Mouse (Mus musculus) liver, embryonic 14.5 days (tissue): ENCODE measurements at regions not wholly inside any gene's neighbourhood (a gene's known extent, or its start where the extent isn't known, plus 50 kb on each side); places are given as distances from the start of the nearest gene placed in this dataset.

ENCODE experiments used
- ATAC-seq: fragments of 200-750 bp; cut with Nextera tagmentation; 2 replicates; pipeline ENCODE4 v1.8.0; 2017; ENCODE audit warnings: moderate number of reproducible peaks, mild to moderate bottlenecking, moderate library complexity; ENCODE audit not compliant: insufficient read depth
- DNase-seq, 3 experiments: peaks; one replicate each; pipeline ENCODE4 v3.0.0-alpha.2; 2012 to 2013; ENCODE audit warnings: low read depth in 3 of 3, low spot score in 3 of 3
- H3K27ac ChIP-seq: fragments of 300-500 bp; sonication (generic); 2 replicates; pipeline ENCODE4 v1.5.1; 2014; ENCODE audit warnings: moderate library complexity, mild to moderate bottlenecking, control low read depth, inconsistent platforms
- H3K27me3 ChIP-seq: fragments of 300-500 bp; sonication (generic); 2 replicates; pipeline ENCODE4 v1.6.1; 2014; ENCODE audit warnings: mild to moderate bottlenecking, low read length, moderate library complexity; ENCODE audit not compliant: control insufficient read depth, insufficient read depth
- H3K36me3 ChIP-seq: fragments of 300-500 bp; sonication (generic); replicated peaks from 2 replicates; pipeline ENCODE4 v1.6.1; 2014; ENCODE audit warnings: low read depth; ENCODE audit not compliant: control insufficient read depth, insufficient read depth
- H3K4me1 ChIP-seq, 2 experiments: fragments of 200-500 bp in 1 of 2; fragments of 300-500 bp in 1 of 2; sonication (generic) in 1 of 2; replicated peaks; 2 replicates each; pipeline ENCODE4 v1.6.1; 2012 to 2014; ENCODE audit warnings: antibody characterized with exemption in 1 of 2, inconsistent platforms in 1 of 2, low read length in 1 of 2; ENCODE audit not compliant: control insufficient read depth in 2 of 2, insufficient read depth in 2 of 2
- H3K4me2 ChIP-seq: fragments of 300-500 bp; sonication (generic); 2 replicates; pipeline ENCODE4 v1.6.1; 2014; ENCODE audit warnings: low read depth, mild to moderate bottlenecking, control low read depth, moderate library complexity
- H3K4me3 ChIP-seq, 2 experiments: fragments of 200-500 bp in 1 of 2; fragments of 300-500 bp in 1 of 2; sonication (generic) in 1 of 2; 2 replicates each; pipeline ENCODE4 v1.5.1; 2012 to 2014; ENCODE audit warnings: low read depth in 2 of 2, low read length in 2 of 2, mild to moderate bottlenecking in 2 of 2, control low read depth in 1 of 2, inconsistent platforms in 1 of 2, moderate library complexity in 1 of 2; ENCODE audit not compliant: insufficient read depth in 1 of 2
- H3K9ac ChIP-seq: fragments of 300-500 bp; sonication (generic); replicated peaks from 2 replicates; pipeline ENCODE4 v1.6.1; 2014; ENCODE audit warnings: mild to moderate bottlenecking, control low read depth, moderate library complexity
- H3K9me3 ChIP-seq: fragments of 300-500 bp; sonication (generic); 2 replicates; pipeline ENCODE4 v1.6.1; 2016; ENCODE audit warnings: low read length, mixed read lengths; ENCODE audit not compliant: control insufficient read depth
- CTCF ChIP-seq: IDR thresholded peaks from 2 replicates; pipeline ENCODE4 v1.5.1; 2016; ENCODE audit warnings: antibody characterized with exemption, low read depth, control low read depth
- EP300 ChIP-seq: IDR thresholded peaks from 2 replicates; pipeline ENCODE4 v1.6.1; 2016; ENCODE audit warnings: antibody characterized with exemption, low read depth
- WGBS: fragments of 180-500 bp; shearing (Covaris S2); extraction: QIAGEN DNeasy Blood & Tissue Kit; methylation state at CpG from one replicate; pipeline ENCODE4 v1.1.7; 2014; ENCODE audit not compliant: insufficient replicate concordance; 5-methylcytosine and 5-hydroxymethylcytosine counted together

GRCm38 (mm10) chr1:169093602-169094354 lies 437.5 kb downstream of the Nuf2 start:
- ATAC-seq (no peak), DNase-seq (no peak)
- H3K27me3 ChIP-seq = no peaks in the 10 kb centered on the region
- no peak overlapping the region for H3K4me2 ChIP-seq
- TF ChIP-seq CTCF (no peak), EP300 (no peak)
- 46% methylated on average over 3 of the region's 3 CpGs for WGBS
- no peak overlapping the region for H3K9ac ChIP-seq
- H3K4me1 ChIP-seq = no peaks in the 10 kb centered on the region
- no peaks in the 10 kb centered on the region for H3K9me3 ChIP-seq
- H3K36me3 ChIP-seq = no peaks in the 10 kb centered on the region
- H3K27ac ChIP-seq = no peak overlapping the region
- no peak overlapping the region for H3K4me3 ChIP-seq

DNA sequence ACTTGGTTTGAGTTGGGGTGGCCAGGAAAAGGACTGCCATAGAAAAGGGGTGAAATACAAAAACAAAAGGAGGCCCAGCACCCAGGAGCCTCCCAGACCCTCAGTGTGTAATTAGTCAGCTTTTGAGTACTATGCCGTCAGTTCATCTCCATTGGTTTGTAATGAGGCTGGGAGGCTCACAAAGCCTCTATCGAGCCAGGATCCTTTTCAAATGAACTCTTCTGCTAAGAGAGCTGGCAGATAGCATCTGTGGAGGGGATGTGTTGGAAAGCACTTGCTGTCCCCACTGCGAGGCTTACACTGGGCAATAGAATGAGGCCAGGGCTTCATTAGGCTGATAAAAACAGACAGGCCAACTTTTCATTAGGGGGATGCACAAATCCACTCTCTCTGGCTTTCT lies 445.2 kb downstream of the Nuf2 start:
- DNase-seq = no peak
- Histone ChIP-seq H3K4me3 (no peak overlapping the region), H3K4me2 (no peak overlapping the region), H3K4me1 (no peaks in the 10 kb centered on the region), H3K9ac (no peak overlapping the region), H3K36me3 (no peaks in the 10 kb centered on the region), H3K9me3 (no peaks in the 10 kb centered on the region), H3K27me3 (no peaks in the 10 kb centered on the region), H3K27ac (no peak overlapping the region)
- 39% methylated on average over 3 of the region's 3 CpGs for WGBS
- TF ChIP-seq CTCF = no peak
- TF ChIP-seq EP300 = no peak
- no peak for ATAC-seq

GRCm38 (mm10) chr1:169080686-169081085 lies 450.6 kb downstream of the Nuf2 start:
- H3K4me1 ChIP-seq = no peaks in the 10 kb centered on the region
- WGBS = 66% methylated on average over 1 of the region's 1 CpGs
- H3K4me2 ChIP-seq = no peak overlapping the region
- TF ChIP-seq CTCF = no peak
- TF ChIP-seq EP300 = no peak
- no peak overlapping the region for H3K9ac ChIP-seq
- ATAC-seq (no peak), DNase-seq (no peak)
- no peaks in the 10 kb centered on the region for H3K27me3 ChIP-seq
- no peaks in the 10 kb centered on the region for H3K36me3 ChIP-seq
- no peak overlapping the region for H3K4me3 ChIP-seq
- H3K27ac ChIP-seq = no peak overlapping the region
- no peaks in the 10 kb centered on the region for H3K9me3 ChIP-seq

DNA sequence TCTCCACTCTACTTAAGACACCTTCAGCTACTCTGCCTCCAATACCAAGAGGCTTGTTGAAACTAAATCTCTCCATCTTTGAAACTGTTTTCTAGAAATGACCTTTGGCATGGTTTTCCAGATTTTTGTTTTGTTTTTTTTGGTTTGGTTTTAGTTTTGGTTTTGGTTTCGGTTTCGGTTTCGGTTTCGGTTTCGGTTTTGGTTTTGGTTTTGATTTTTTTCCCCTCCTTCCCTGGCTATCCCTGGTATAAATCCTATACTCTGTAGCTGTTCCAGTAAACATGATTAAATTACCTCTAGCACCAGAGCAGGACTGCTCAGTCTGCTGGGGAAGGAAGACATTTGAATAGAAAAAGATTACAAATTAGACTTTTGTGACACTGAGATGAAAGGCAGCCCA lies 454.0 kb downstream of the Nuf2 start:
- H3K27ac ChIP-seq = no peak overlapping the region
- DNase-seq (no peak), ATAC-seq (no peak)
- H3K9me3 ChIP-seq = no peaks in the 10 kb centered on the region
- H3K27me3 ChIP-seq = no peaks in the 10 kb centered on the region
- TF ChIP-seq EP300 (no peak), CTCF (no peak)
- H3K9ac ChIP-seq = no peak overlapping the region
- H3K4me1 ChIP-seq = no peaks in the 10 kb centered on the region
- no peak overlapping the region for H3K4me2 ChIP-seq
- H3K4me3 ChIP-seq = no peak overlapping the region
- H3K36me3 ChIP-seq = no peaks in the 10 kb centered on the region
- 89% methylated on average over 5 of the region's 5 CpGs for WGBS

DNA sequence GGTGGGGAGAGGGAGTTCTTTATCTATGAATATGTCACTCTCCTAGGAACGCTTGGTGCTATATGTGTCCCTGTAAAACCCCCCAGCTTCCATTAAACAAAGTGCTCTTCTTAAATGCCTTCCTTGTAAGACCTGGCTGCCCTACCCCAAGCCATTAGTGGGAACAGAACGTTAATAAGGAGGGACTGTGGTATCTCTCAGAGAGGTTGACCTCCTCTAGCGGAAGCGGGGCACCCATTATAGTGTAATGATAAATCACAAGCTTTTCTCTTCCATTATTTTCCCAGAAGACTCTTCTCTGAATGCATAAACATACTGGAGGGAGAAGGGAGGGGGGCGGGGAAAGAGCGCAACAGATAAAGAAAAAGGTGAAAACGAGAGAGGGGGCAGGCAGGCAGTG lies 455.3 kb downstream of the Nuf2 start:
- no peak for ATAC-seq
- Histone ChIP-seq H3K27me3 (no peaks in the 10 kb centered on the region), H3K27ac (no peak overlapping the region), H3K9ac (no peak overlapping the region), H3K4me2 (no peak overlapping the region), H3K4me1 (no peaks in the 10 kb centered on the region), H3K36me3 (no peaks in the 10 kb centered on the region), H3K4me3 (no peak overlapping the region), H3K9me3 (no peaks in the 10 kb centered on the region)
- TF ChIP-seq CTCF (no peak), EP300 (no peak)
- WGBS = 74% methylated on average over 7 of the region's 7 CpGs
- no peak for DNase-seq
